Mouse (Mus musculus) thymus, adult 2 months (tissue): ENCODE data around the gene Ifna12. TPM values are rescaled to one million over a fixed set of nuclear protein-coding genes. Genes with fewer than 3 reads are reported as not detected.
"Not testable (repeated sequence)": the region's sequence is repeated elsewhere in the genome, so short reads cannot be mapped to it uniquely, and the experiment has no call there.

Experiments
- DNase-seq: peaks from one replicate; pipeline ENCODE4 v3.0.0; 2021
- H3K27ac ChIP-seq: fragments of 200-500 bp; 2 replicates; pipeline ENCODE4 v1.5.1; 2012; ENCODE audit warnings: low read length, control low read depth; ENCODE audit not compliant: control insufficient read depth, insufficient read depth
- H3K27me3 ChIP-seq: fragments of 200-500 bp; 2 replicates; pipeline ENCODE4 v1.6.1; 2012; ENCODE audit warnings: mild to moderate bottlenecking, low read length, moderate library complexity, mixed read lengths; ENCODE audit not compliant: control insufficient read depth, insufficient read depth
- H3K36me3 ChIP-seq: fragments of 200-500 bp; 2 replicates; pipeline ENCODE4 v1.6.1; 2012; ENCODE audit warnings: mild to moderate bottlenecking, low read length, moderate library complexity; ENCODE audit not compliant: control insufficient read depth, insufficient read depth
- H3K4me1 ChIP-seq: fragments of 200-500 bp; replicated peaks from 2 replicates; pipeline ENCODE4 v1.6.1; 2012; ENCODE audit warnings: low read length; ENCODE audit not compliant: control insufficient read depth, insufficient read depth
- H3K4me3 ChIP-seq: fragments of 200-500 bp; 2 replicates; pipeline ENCODE4 v1.5.1; 2012; ENCODE audit warnings: mild to moderate bottlenecking, low read length, control low read depth, moderate library complexity; ENCODE audit not compliant: control insufficient read depth, insufficient read depth
- CTCF ChIP-seq: fragments of 200-500 bp; IDR thresholded peaks from 2 replicates; pipeline ENCODE4 v1.5.1; 2012; ENCODE audit warnings: mild to moderate bottlenecking, control low read depth, low read length, moderate library complexity, borderline replicate concordance; ENCODE audit not compliant: control insufficient read depth, poor library complexity, insufficient read depth; ENCODE audit errors: extremely low read depth
- POLR2A ChIP-seq: fragments of 200-500 bp; IDR thresholded peaks from 2 replicates; pipeline ENCODE4 v1.6.1; 2012; ENCODE audit warnings: mild to moderate bottlenecking, low read length, control low read depth, moderate library complexity; ENCODE audit not compliant: control insufficient read depth, poor library complexity, insufficient read depth; ENCODE audit errors: extremely low read depth
- WGBS: fragments of 180-500 bp; shearing (Covaris S2); methylation state at CpG from one replicate; pipeline ENCODE4 v1.1.7; 2018; 5-methylcytosine and 5-hydroxymethylcytosine counted together
- polyA plus RNA-seq: library from polyadenylated mRNA; depleted of rRNA; stranded (reverse); fragments of >200 nt; gene quantifications from 2 replicates; pipeline ENCODE4 v1.2.3, GENCODE M21; 2012; rRNA removed

Gene Ifna12
- polyA plus RNA-seq, 1 experiment: not detected

DNA sequence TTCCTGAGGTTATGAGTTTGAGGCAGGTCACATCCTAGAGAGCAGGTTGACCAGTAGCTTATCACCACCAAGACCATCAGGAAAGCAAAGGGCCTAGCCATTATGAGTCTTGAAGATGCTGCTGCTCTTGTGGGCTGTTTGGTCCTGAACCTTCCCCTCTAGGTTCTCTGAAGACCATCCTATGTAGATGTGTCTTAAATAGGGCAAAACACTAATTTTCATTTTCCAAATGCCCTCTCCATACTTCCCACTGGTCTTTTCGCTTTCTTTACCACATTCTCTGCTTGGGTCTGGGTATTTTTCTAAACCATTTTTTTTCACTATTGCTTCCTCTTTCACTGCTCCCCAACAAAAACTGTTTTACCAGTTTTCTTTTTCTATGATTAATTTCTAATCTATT, 10.9 kb downstream of the Ifna12 start, which contains the start of gene Ifna9:
Gene Ifna9, minus strand, starts transcription at position 101 of the 400 bp plus-strand sequence.
- H3K27ac ChIP-seq: no peak within 1 kb of the TSS
- no peaks in the 10 kb centered on the region for H3K36me3 ChIP-seq
- TF ChIP-seq CTCF (no peak), POLR2A (no peak)
- WGBS: 77% methylated on average over 1 of the region's 1 CpGs
- no peaks in the 10 kb centered on the region for H3K27me3 ChIP-seq
- DNase-seq: no peak
- no peak within 1 kb of the TSS for H3K4me3 ChIP-seq
- H3K4me1 ChIP-seq: no peaks in the 10 kb centered on the region

DNA sequence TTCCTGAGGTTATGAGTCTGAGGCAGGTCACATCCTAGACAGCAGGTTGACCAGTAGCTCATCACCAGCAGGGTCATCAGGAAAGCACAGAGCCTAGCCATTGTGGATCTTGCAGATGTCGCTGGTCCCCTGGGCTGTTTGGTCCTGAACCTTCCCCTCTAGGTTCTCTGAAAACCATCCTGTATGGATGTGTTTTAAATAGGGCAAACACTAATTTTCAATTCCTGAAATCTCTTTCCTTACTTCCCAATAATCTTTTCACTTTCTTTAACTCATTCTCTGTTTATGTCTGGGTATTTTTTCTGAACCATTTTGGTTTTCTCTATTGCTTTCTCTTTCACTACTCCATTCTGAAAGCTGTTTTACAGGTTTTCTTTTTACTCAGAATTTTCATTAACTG, 31.5 kb downstream of the Ifna12 start, which contains the start of gene Ifna14:
Gene Ifna14, minus strand, starts transcription at position 101 of the 400 bp plus-strand sequence.
- TF ChIP-seq POLR2A (no peak), CTCF (no peak)
- Histone ChIP-seq H3K4me1 (no peaks in the 10 kb centered on the region), H3K4me3 (no peak within 1 kb of the TSS), H3K27ac (no peak within 1 kb of the TSS), H3K27me3 (no peaks in the 10 kb centered on the region), H3K36me3 (no peaks in the 10 kb centered on the region)
- 83% methylated on average over 1 of the region's 1 CpGs for WGBS
- DNase-seq: no peak

DNA sequence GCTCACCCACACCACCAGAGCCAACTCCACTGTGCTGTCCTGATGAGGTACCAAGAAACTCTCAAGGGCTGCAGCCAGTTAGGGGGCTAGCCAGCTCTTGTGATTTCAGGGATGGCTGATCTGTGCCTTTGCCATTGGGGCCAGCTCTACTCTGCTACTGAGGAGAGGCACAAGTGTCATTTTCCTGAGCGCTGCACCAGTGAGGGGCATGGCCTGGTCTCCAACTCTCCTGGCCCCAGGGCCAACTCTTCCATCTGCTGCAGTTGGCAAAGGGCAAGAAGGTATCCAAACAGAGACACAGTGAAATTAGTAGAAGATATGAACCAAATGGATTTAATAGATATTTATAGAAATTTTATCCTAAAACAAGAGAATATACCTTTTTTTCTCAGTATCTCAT, 41.4 kb downstream of the Ifna12 start:
- no peaks in the 10 kb centered on the region for H3K4me1 ChIP-seq
- TF ChIP-seq POLR2A (no peak), CTCF (no peak)
- no peak overlapping the region for H3K27ac ChIP-seq
- H3K4me3 ChIP-seq: no peak overlapping the region
- no peaks in the 10 kb centered on the region for H3K36me3 ChIP-seq
- DNase-seq: no peak
- 95% methylated on average over 1 of the region's 1 CpGs for WGBS
- H3K27me3 ChIP-seq: no peaks in the 10 kb centered on the region; the same call in 1 of the 2 replicates

DNA sequence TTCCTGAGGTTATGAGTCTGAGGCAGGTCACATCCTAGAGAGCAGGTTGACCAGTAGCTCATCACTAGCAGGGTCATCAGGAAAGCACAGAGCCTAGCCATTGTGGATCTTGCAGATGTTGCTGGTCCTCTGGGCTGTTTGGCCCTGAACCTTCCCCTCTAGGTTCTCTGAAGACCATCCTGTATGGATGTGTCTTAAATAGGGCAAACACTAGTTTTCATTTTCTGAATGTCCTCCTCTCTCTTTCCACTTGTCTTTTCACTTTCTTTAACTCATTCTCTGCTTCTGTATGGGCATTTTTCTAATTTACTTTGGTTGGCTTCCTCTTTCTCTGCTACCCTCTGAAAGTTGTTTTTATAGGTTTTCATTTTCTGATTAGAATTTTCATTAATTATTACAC, 45.0 kb downstream of the Ifna12 start, which contains the start of gene Ifna15:
Gene Ifna15, minus strand, starts transcription at position 101 of the 400 bp plus-strand sequence.
- not testable (repeated sequence) for H3K4me1 ChIP-seq, H3K27ac ChIP-seq, H3K4me3 ChIP-seq, H3K36me3 ChIP-seq, H3K27me3 ChIP-seq, DNase-seq

Other genes starting within 250 kb of the Ifna12 start
- gene Hacd4, start 164.4 kb downstream of the Ifna12 start, polyA plus RNA-seq: 0.93 and 1.0 TPM in 2 replicates
- gene Ifnb1, start 80.6 kb downstream of the Ifna12 start, polyA plus RNA-seq: not detected in 2 replicates
- gene Ifna15, start 45.1 kb downstream of the Ifna12 start, polyA plus RNA-seq: not detected in 2 replicates
- not detected in 2 replicates for gene Ifna14, start 31.6 kb downstream of the Ifna12 start, polyA plus RNA-seq
- gene Ifna9, start 11.0 kb downstream of the Ifna12 start, polyA plus RNA-seq: not detected in 2 replicates
- not detected in 2 replicates for gene C87499, start 31.0 kb upstream of the Ifna12 start, polyA plus RNA-seq
- gene Ifna13, start 41.1 kb upstream of the Ifna12 start, polyA plus RNA-seq: not detected in 2 replicates
- not detected in 2 replicates for gene Ifna16, start 73.5 kb upstream of the Ifna12 start, polyA plus RNA-seq
- gene Ifna2, start 80.5 kb upstream of the Ifna12 start, polyA plus RNA-seq: not detected in 2 replicates
- gene Ifnab, start 88.0 kb upstream of the Ifna12 start, polyA plus RNA-seq: 0.17 TPM in 1 of 2 replicates, not detected in the other
- gene Gm26566, start 118.4 kb upstream of the Ifna12 start, polyA plus RNA-seq: 0.86 and 1.5 TPM in 2 replicates
- gene Klhl9, start 119.1 kb upstream of the Ifna12 start, polyA plus RNA-seq: 21.3 and 29.3 TPM in 2 replicates
- gene Gm13271, start 151.5 kb upstream of the Ifna12 start, polyA plus RNA-seq: not detected in 2 replicates
- 0.07 and 0.08 TPM in 2 replicates for gene Gm13283, start 156.7 kb upstream of the Ifna12 start, polyA plus RNA-seq
- gene Gm13290, start 170.5 kb upstream of the Ifna12 start, polyA plus RNA-seq: not detected in 2 replicates
- gene Gm13289, start 173.5 kb upstream of the Ifna12 start, polyA plus RNA-seq: not detected in 2 replicates
- gene Gm13272, start 176.5 kb upstream of the Ifna12 start, polyA plus RNA-seq: not detected in 2 replicates
- 0.16 TPM in 1 of 2 replicates, not detected in the other for gene Ifnz, start 178.8 kb upstream of the Ifna12 start, polyA plus RNA-seq
- gene Gm13276, start 182.3 kb upstream of the Ifna12 start, polyA plus RNA-seq: not detected in 2 replicates
- gene Gm13277, start 185.3 kb upstream of the Ifna12 start, polyA plus RNA-seq: not detected in 2 replicates
- not detected in 2 replicates for gene Gm13278, start 188.2 kb upstream of the Ifna12 start, polyA plus RNA-seq
- gene Gm13275, start 191.1 kb upstream of the Ifna12 start, polyA plus RNA-seq: not detected in 2 replicates
- not detected in 2 replicates for gene Gm13279, start 194.0 kb upstream of the Ifna12 start, polyA plus RNA-seq
- gene Gm13285, start 196.3 kb upstream of the Ifna12 start, polyA plus RNA-seq: not detected in 2 replicates
- gene Gm13287, start 199.9 kb upstream of the Ifna12 start, polyA plus RNA-seq: not detected in 2 replicates
- gene Gm13288, start 202.2 kb upstream of the Ifna12 start, polyA plus RNA-seq: not detected in 2 replicates
- not detected in 2 replicates for gene Ifna7, start 212.9 kb upstream of the Ifna12 start, polyA plus RNA-seq
- not detected in 2 replicates for gene Ifna11, start 216.6 kb upstream of the Ifna12 start, polyA plus RNA-seq
- not detected in 2 replicates for gene Ifna6, start 224.0 kb upstream of the Ifna12 start, polyA plus RNA-seq
- not detected in 2 replicates for gene Ifna5, start 232.1 kb upstream of the Ifna12 start, polyA plus RNA-seq
- not detected in 2 replicates for gene Ifna4, start 238.5 kb upstream of the Ifna12 start, polyA plus RNA-seq
- gene Ifna1, start 246.7 kb upstream of the Ifna12 start, polyA plus RNA-seq: not detected in 2 replicates